In genomic region chr8:35891769-35892168, GRCm38 (mm10) we compare ENCODE assay signal across 17 mouse cellular contexts.
DNase-seq lines count a peak whose midpoint lies in the region; ATAC-seq and TF ChIP-seq lines count a peak whose summit lies in the region.
"Had no signal": no experiment of that assay in that cellular context is flagged by ENCODE, and none has a peak within 500 bp of the region (broad histone marks: within the 10 kb centered on the region; RNA-seq: fewer than 3 reads in every experiment).

No protein-coding gene starts in this region.

- no peaks in the 10 kb centered on the region for H3K9me3 ChIP-seq in forebrain, embryonic 14.5 days (replicated peaks; ENCODE audit: control insufficient read depth, low read length)
- H3K9me3 ChIP-seq: hindbrain, embryonic 10.5 days; intestine, embryonic 15.5 days; liver, embryonic 12.5 days; midbrain, embryonic 13.5 days had no signal

- no peaks in the 10 kb centered on the region for H3K36me3 ChIP-seq in C2C12 (ENCODE audit: control insufficient read depth, insufficient read depth)
- H3K36me3 ChIP-seq in forebrain, embryonic 14.5 days (ENCODE audit: control insufficient read depth, insufficient read depth, low read length) = no peaks in the 10 kb centered on the region
- H3K36me3 ChIP-seq: hindbrain, embryonic 10.5 days; intestine, embryonic 15.5 days; liver, embryonic 12.5 days; midbrain, embryonic 13.5 days had no signal

- H3K79me3 ChIP-seq in C2C12 (ENCODE audit: low read depth) = no peaks in the 10 kb centered on the region

- 86% methylated on average over 6 of the region's 6 CpGs for WGBS in forebrain, embryonic 14.5 days

- H3K79me2 ChIP-seq in C2C12 (ENCODE audit: control insufficient read depth, insufficient read depth) = no peaks in the 10 kb centered on the region

- no peak for TF ChIP-seq CTCF in C2C12 (IDR thresholded peaks at IDR 0.05; ENCODE audit: control insufficient read depth, insufficient read depth, insufficient read length)

- no peaks in the 10 kb centered on the region for H3K4me1 ChIP-seq in forebrain, embryonic 14.5 days (ENCODE audit: control insufficient read depth, insufficient read depth, low read length)
- H3K4me1 ChIP-seq: intestine, embryonic 15.5 days; liver, embryonic 12.5 days had no signal

- ATAC-seq in forebrain, embryonic 14.5 days = no peak
- ATAC-seq: intestine, embryonic 15.5 days; liver, embryonic 12.5 days; midbrain, embryonic 13.5 days had no signal

- no peak overlapping the region for H3K9ac ChIP-seq in forebrain, embryonic 14.5 days (ENCODE audit: low read length)
- H3K9ac ChIP-seq: intestine, embryonic 15.5 days; liver, embryonic 12.5 days; midbrain, embryonic 13.5 days had no signal

- peak; percentile 51 for DNase-seq in heart, adult 8-10 months (ENCODE audit: low spot score)
- no peak for DNase-seq in heart, postnatal 25 days (ENCODE audit: low spot score)
- DNase-seq in adipocyte (ENCODE audit: low spot score) = peak; percentile 31
- peak; percentile 43 to 71 for DNase-seq in heart, postnatal 36 days
- DNase-seq in neural tube, embryonic 10.5 days (ENCODE audit: extremely low spot score, low spot score) = no peak
- DNase-seq in forebrain, embryonic 14.5 days (ENCODE audit: low spot score) = no peak
- DNase-seq in right cerebral cortex, adult 18-20 months = no peak
- DNase-seq: adrenal gland, adult 8-10 months; cerebellum, adult 9-11 months; layer of hippocampus, adult 9-11 months; thymus, postnatal 25 days had no signal

- no peak overlapping the region for H3K4me3 ChIP-seq in C2C12 (ENCODE audit: insufficient read depth, poor library complexity, severe bottlenecking)
- no peak overlapping the region for H3K4me3 ChIP-seq in forebrain, embryonic 14.5 days (ENCODE audit: low read depth, low read length)
- H3K4me3 ChIP-seq: hindbrain, embryonic 10.5 days; intestine, embryonic 15.5 days; liver, embryonic 12.5 days; midbrain, embryonic 13.5 days had no signal

- intact Hi-C loops in heart, postnatal 25 days (cut with DNase I) = no loop called here
- intact Hi-C loops in heart, postnatal 36 days (cut with DNase I) = no loop called here

- H3ac ChIP-seq in C2C12 (ENCODE audit: control insufficient read depth, insufficient read length, low read depth) = no peak overlapping the region

- H3K4me2 ChIP-seq in forebrain, embryonic 14.5 days (ENCODE audit: low read length) = no peak overlapping the region
- H3K4me2 ChIP-seq: intestine, embryonic 15.5 days; liver, embryonic 12.5 days; midbrain, embryonic 13.5 days had no signal

- H3K27ac ChIP-seq in forebrain, embryonic 14.5 days (ENCODE audit: low read depth, low read length) = no peak overlapping the region
- H3K27ac ChIP-seq: hindbrain, embryonic 10.5 days; intestine, embryonic 15.5 days; liver, embryonic 12.5 days; midbrain, embryonic 13.5 days; stomach, postnatal 0 days had no signal

- no peaks in the 10 kb centered on the region for H3K27me3 ChIP-seq in C2C12 (ENCODE audit: control insufficient read depth, insufficient read depth, insufficient read length)
- H3K27me3 ChIP-seq in forebrain, embryonic 14.5 days (replicated peaks; ENCODE audit: control insufficient read depth, insufficient read depth, low read length) = no peaks in the 10 kb centered on the region
- H3K27me3 ChIP-seq: intestine, embryonic 15.5 days; liver, embryonic 12.5 days; midbrain, embryonic 13.5 days had no signal

TF ChIP-seq in C2C12, 6 proteins besides CTCF, POLR2A, EP300 and RAD21:
- TF ChIP-seq USF1 (IDR thresholded peaks at IDR 0.05; ENCODE audit: low read depth) = no peak
- no peak for TF ChIP-seq MYOD1 (IDR thresholded peaks at IDR 0.05; ENCODE audit: control insufficient read depth, insufficient read length, low read depth)
- TF ChIP-seq FOSL1 (IDR thresholded peaks at IDR 0.05; ENCODE audit: insufficient read depth, low read length, poor library complexity, severe bottlenecking) = peak; percentile 25
- TF ChIP-seq MYOG (IDR thresholded peaks at IDR 0.05; ENCODE audit: control insufficient read depth, extremely low read depth, insufficient read length) = no peak

Comparison
In these comparisons a context has a peak if more than half of its experiments do, and no peak if none do; other contexts are left out.
1. DNase-seq: peak in heart, adult 8-10 months (single experiment), adipocyte (single experiment) and heart, postnatal 36 days (2 of 2); none in heart, postnatal 25 days (single experiment), neural tube, embryonic 10.5 days (single experiment), forebrain, embryonic 14.5 days (single experiment) and right cerebral cortex, adult 18-20 months (single experiment).